Mouse (Mus musculus): ENCODE data around the gene Dimt1.
"Not testable (repeated sequence)": the region's sequence is repeated elsewhere in the genome, so short reads cannot be mapped to it uniquely, and the experiment has no call there.

DNA sequence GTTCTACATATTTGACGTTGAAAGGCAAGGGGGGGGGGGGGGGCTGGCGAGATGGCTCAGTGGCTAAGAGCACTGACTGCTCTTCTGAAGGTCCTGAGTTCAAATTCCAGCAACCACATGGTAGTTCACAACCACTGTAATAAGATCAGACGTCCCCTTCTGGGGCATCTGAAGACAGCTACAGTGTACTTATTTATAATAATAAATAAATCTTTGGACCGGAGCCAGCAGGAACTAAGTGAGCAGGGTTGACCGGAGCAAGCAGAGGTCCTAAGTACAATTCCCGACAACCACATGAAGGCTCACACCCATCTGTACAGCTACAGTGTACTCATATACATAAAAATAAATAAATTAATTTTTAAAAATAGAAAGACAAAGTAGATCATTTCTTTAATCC, 41.8 kb upstream of the Dimt1 start:
- TF ChIP-seq CTCF (conservative IDR thresholded peaks at IDR 0.05; ENCODE audit: low read length); POU5F1 (IDR thresholded peaks at IDR 0.05; ENCODE audit: borderline replicate concordance, low read length): not testable (repeated sequence)

Measured in E14TG2a.4 (cell line).